Mouse (Mus musculus) layer of hippocampus, postnatal 10 days (tissue): ENCODE measurements around the gene Slc7a11. TPM values are rescaled to one million over a fixed set of nuclear protein-coding genes. Genes with fewer than 3 reads are reported as not detected.

Experiments used
- DNase-seq, 2 experiments: peaks; one replicate each; pipeline ENCODE4 v3.0.0; 2021; ENCODE audit warnings: low spot score in 2 of 2
- total RNA-seq, 2 experiments: library from RNA; stranded (reverse); gene quantifications; 2 replicates each; pipeline ENCODE4 v1.2.3; 2021

Gene Slc7a11
- total RNA-seq, 2 experiments from 2014 or later, result 18.8 to 19.2 TPM

DNA sequence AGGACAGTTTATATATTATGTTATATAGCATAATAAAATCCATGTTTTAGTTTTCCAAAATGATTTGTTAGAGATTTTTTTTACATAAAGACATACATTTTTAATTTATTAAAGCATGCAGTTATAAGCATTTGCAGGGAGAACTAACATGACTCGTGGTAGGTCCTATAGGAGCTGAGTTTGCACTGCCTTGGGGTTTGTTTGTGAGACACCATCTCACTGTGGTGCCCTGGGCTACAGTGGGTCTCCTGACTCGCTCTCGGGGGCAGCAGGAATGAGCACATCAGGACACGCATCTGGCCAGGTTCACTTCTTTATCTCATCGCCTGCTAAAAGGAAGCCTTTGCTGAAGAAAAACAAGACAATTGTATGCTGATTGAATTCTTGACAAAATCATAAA, 257.0 kb downstream of the Slc7a11 start:
- no peak for DNase-seq

DNA sequence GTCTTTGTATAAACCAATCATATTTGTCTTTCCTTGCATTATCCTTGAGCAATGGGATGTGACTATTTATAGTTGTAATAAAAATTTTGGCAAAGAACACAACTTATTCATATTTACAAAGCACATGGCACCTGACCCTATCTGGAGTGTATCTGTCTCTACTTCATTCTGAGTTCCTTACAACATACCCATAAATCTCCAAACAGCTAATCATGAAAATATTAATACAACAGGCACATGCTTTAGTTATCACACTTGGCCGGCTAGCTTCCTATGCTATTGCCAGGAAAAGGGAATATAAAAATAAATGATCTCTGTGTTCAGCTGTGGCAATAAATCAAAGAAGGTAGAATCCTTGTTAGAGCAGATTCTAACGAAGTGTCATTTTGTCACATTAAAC, 257.5 kb downstream of the Slc7a11 start:
- no peak for DNase-seq

DNA sequence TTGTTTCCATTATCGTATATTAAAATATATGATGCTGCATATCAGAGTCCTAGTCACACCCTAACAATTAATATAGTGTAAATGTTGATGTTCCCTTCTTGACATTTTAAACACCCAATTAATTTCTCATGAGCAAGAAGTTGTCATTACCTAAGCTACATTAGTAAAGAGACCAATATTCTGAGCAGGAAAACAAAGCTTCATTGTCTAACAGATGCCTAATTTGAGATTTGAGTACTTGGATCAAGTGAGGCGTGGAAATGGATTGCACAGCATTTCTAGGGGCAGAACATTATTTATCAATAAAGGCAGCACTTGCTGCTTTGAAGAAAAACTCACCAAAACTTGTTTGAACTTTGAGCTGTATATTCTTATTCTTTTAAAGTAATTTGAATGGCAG, 282.7 kb downstream of the Slc7a11 start:
- DNase-seq, result no peak

DNA sequence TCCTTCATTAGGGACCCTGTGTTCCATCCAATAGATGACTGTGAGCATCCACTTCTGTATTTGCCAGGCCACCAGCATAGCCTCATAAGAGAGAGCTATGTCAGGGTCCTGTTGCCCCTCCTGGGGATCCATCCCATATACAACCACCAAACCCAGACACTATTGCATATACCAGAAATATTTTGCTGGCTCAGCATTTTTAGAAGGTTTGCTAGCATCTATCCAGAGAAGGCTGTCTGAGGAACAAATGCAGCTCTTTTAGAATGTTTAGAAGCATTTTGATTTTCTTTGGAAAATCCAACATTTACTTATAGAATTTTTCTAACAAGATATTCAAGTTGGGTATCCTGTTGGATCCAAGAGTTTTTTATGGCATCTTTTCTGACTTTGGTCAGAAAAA, 299.3 kb downstream of the Slc7a11 start:
- no peak for DNase-seq

DNA sequence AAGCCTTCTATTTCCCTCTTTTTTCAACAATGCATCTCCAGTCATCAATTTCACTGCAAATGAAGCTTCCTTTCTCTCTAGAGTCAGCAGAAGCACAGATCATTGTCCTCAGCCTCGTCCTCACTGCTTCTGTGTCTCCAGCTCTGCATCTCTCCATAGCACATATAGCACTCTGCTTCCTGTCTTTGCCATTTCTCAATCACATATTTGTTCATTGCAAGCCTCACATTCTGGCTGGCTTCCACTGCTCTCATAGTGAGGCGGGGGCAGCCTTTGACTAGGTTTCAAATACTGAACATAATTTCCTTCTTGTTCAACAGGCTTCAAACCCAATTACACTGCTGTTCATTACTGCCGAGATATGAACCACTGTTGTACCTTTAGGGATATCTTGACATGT, 305.1 kb downstream of the Slc7a11 start:
- DNase-seq, result peak in 1 of 2 experiments; percentile 16

DNA sequence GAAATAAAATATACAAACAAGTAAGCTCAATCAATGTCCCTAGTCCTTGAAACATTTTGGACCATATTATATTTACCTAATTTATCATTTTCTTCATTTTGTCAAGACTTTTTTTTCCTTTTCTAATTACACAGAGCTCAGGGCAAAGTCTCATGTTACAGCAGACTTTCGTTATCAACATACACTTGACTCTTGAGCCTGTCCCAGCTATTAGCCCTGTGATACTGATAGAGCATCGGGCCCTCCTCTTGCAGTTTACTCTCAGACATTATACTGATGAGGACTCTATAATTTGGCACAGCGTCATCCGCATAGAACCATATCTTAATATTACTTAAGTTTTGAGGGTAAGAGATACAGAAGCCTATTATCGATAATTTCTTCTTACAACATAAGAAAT, 311.2 kb downstream of the Slc7a11 start:
- no peak for DNase-seq

- DNase-seq, result peak; percentile 9 to 17
Observed at GRCm38 (mm10) chr3:50130319-50130718, 313.1 kb downstream of the Slc7a11 start.

DNA sequence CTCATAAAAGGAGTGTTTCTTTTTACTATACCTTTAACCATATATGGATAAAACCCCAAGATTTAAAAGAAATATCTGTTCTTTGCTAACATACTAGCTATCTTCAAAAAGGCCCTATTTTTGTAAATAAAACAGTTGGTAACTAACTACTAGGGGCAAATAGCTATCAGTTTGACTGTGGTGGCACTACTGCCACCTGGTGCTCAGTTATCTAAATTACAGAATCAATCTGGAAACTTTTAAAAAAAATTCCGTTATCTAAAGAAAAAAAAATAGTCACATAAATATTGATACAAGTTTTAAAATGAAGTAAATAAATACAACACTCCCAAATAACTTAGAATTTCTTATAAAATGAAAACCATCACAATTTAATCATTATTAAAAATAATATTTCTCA, 322.4 kb downstream of the Slc7a11 start:
- no peak for DNase-seq

- DNase-seq, result peak; percentile 9 to 29
Observed at GRCm38 (mm10) chr3:50116266-50116665, 327.1 kb downstream of the Slc7a11 start.

GRCm38 (mm10) chr3:50105509-50105908, 337.9 kb downstream of the Slc7a11 start:
- DNase-seq, result no peak

GRCm38 (mm10) chr3:50094404-50095092, 348.9 kb downstream of the Slc7a11 start:
- no peak for DNase-seq

GRCm38 (mm10) chr3:50076979-50077378, 366.4 kb downstream of the Slc7a11 start:
- DNase-seq, result peak; percentile 64 to 68

DNA sequence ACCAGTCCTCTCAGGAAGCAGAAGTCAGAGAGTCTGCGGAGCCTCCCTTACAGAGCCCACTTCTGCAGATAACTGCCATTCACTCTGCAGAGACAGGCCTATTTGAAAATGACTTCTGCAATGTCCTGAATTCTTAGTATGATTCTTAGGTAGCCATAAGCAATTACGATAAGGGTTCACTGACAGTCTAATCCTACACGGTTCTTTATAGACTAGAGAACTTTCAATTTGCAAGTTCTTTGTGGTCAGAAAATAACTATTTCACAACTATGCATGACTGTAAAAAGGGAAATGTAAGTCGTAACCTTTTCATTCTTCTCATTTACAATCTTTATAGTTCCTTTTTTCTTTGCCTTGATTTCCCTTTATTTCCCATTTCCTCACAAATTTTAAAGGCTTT, 380.0 kb downstream of the Slc7a11 start:
- DNase-seq, result no peak

DNA sequence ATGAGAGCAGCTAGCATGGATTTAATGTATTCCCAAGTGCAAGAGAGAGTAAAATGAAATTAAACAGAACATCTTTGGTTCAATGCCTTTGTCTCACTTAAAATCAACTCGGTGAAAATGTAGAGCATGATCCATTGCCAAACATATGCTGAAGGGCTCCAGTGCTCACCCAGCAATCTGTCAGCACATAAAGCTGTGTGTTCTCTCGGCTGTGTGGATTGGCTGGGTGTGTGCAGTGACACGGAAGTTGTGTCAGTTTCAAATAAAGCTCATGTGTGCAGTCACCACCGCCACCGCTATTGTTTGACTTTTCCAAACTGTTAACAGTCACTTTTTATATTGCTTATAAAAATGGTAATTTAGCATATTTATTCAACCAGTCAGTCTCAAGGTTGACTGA, 398.7 kb downstream of the Slc7a11 start:
- DNase-seq, result no peak

GRCm38 (mm10) chr3:50044160-50044559, 399.3 kb downstream of the Slc7a11 start:
- no peak for DNase-seq

DNA sequence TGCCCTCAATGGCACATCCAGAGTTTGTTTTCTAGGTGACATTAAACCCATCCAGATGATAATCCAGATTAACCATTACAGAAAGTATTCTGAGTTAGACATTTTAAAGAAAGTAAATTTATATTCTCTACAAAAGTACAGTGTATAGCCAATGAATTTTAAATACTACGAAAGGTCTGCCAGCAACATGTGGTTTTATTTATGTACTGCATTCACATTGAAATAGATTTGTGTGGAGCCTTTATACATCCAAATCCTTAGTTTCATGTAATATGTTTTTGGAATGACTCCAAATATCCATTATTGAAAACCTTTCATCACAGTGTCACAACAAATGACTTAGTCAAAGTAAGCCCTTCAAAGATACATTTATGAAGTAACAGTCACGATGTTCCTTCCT, 402.3 kb downstream of the Slc7a11 start:
- DNase-seq, result no peak

- no peak for DNase-seq
Observed at GRCm38 (mm10) chr3:50035875-50036528, 407.4 kb downstream of the Slc7a11 start.

DNA sequence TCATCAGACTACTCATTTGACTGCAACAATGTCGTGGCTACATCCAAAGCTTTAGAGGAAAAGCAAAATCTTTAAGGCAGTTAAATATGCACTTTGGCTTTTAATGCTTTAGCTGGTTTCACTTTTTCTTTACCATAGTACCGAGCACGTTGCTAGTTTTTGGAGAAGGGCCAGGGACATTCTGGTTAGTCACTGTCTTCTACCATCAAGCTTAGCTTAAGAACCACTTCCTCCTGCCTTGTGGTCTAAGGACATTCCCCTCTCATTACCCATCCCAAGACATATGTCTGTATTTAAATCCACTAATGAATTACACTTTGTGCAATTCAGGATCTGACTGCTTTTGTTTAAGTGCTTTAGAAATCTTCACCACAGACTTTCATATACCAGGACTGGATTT, 410.1 kb downstream of the Slc7a11 start:
- DNase-seq, result no peak

DNA sequence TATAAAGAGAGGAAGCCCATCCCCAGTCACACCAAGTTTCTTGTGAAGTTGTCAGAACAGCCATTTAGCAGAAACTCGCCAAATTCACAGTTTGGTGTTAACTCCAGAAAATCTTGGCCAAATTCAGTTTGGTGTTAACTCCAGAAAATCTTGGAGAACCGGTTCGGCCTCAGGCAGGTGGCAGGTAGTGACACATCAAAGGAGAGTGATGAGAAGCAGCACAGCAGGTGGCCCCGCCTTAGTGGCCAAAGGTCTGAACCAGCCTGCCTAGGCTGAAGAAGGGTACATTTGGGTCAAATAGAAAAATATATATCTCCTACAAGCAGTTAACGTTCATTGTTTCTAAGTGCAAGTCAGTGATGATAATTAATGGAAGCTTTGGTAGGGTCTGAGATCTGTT, 417.4 kb downstream of the Slc7a11 start:
- no peak for DNase-seq

DNA sequence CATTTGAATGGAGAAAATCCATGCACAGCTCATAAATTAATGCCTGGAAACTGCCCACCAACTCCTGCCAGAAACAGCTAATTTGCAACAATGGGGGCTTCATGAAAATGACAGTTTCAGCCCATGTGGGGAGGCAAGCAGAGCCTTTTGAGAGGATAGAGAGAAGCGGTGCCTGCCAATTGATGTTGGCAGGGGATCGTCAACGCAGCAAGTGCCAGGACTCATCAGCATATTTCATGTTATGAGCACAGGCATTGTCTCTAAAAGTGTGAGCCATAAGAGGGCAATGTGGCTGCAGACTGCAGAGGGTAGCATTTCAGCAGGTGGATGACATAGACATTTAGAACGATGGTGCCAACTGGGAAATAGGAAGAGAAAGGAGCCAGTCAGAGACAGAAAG, 429.0 kb downstream of the Slc7a11 start:
- peak; percentile 79 to 80 for DNase-seq

GRCm38 (mm10) chr3:50012012-50012411, 431.4 kb downstream of the Slc7a11 start:
- no peak for DNase-seq

- DNase-seq, result no peak
Observed at GRCm38 (mm10) chr3:50003970-50004683, 439.3 kb downstream of the Slc7a11 start.
